Mouse (Mus musculus) liver, embryonic 15.5 days (tissue): ENCODE results near the gene Icmt. TPM values are rescaled to one million over a fixed set of nuclear protein-coding genes. Genes with fewer than 3 reads are reported as not detected.

Source experiments
- ATAC-seq: fragments of 200-750 bp; cut with Nextera tagmentation; 2 replicates; pipeline ENCODE4 v1.8.0; 2017; ENCODE audit warnings: moderate number of reproducible peaks, mild to moderate bottlenecking, moderate library complexity; ENCODE audit not compliant: insufficient read depth
- H3K27ac ChIP-seq: fragments of 300-500 bp; sonication (generic); replicated peaks from 2 replicates; pipeline ENCODE4 v1.5.1; 2015; ENCODE audit warnings: mild to moderate bottlenecking, inconsistent platforms
- H3K27me3 ChIP-seq: fragments of 300-500 bp; sonication (generic); 2 replicates; pipeline ENCODE4 v1.6.1; 2015; ENCODE audit warnings: mild to moderate bottlenecking, inconsistent platforms
- H3K36me3 ChIP-seq: fragments of 300-500 bp; sonication (generic); replicated peaks from 2 replicates; pipeline ENCODE4 v1.6.1; 2015; ENCODE audit warnings: moderate library complexity, mild to moderate bottlenecking, inconsistent platforms
- H3K4me1 ChIP-seq: fragments of 300-500 bp; sonication (generic); replicated peaks from 2 replicates; pipeline ENCODE4 v1.6.1; 2015; ENCODE audit warnings: inconsistent platforms
- H3K4me2 ChIP-seq: fragments of 300-500 bp; sonication (generic); 2 replicates; pipeline ENCODE4 v1.6.1; 2015; ENCODE audit warnings: moderate library complexity, mild to moderate bottlenecking, inconsistent platforms
- H3K4me3 ChIP-seq: fragments of 300-500 bp; sonication (generic); replicated peaks from 2 replicates; pipeline ENCODE4 v1.5.1; 2015; ENCODE audit warnings: mild to moderate bottlenecking, inconsistent platforms
- H3K9ac ChIP-seq: fragments of 300-500 bp; sonication (generic); 2 replicates; pipeline ENCODE4 v1.6.1; 2015; ENCODE audit warnings: moderate library complexity, mild to moderate bottlenecking, inconsistent platforms
- H3K9me3 ChIP-seq: fragments of 300-500 bp; sonication (generic); replicated peaks from 2 replicates; pipeline ENCODE4 v1.6.1; 2016; ENCODE audit warnings: inconsistent platforms
- WGBS: fragments of 180-500 bp; shearing (Covaris S2); methylation state at CpG from one replicate; pipeline ENCODE4 v1.1.7; 2015; ENCODE audit warnings: mixed read lengths; ENCODE audit not compliant: insufficient replicate concordance; 5-methylcytosine and 5-hydroxymethylcytosine counted together
- polyA plus RNA-seq: library from polyadenylated mRNA; unstranded; fragments of >200 nt; fragmentation: Nextera tagmentation; extraction: Ambion mirVana; gene quantifications from 2 replicates; pipeline ENCODE4 v1.2.1, GENCODE M21; 2015

The Icmt gene
- polyA plus RNA-seq: 7.6 TPM in 2 replicates

GRCm38 (mm10) chr4:152296874-152297861 is at the start of gene Icmt:
TSS of gene Icmt (plus strand) at chr4:152297227.
- H3K4me1 ChIP-seq: peaks cover 31% of the 10 kb centered on the region
- peak within 1 kb of the TSS; percentile 93 for H3K4me3 ChIP-seq
- peak within 1 kb of the TSS; percentile 90 for H3K9ac ChIP-seq
- peak within 1 kb of the TSS; percentile 95 for H3K4me2 ChIP-seq
- peaks cover 26% of the 10 kb centered on the region for H3K27me3 ChIP-seq
- WGBS: under 1% methylated on average over 119 of the region's 119 CpGs
- peak; percentile 96 for ATAC-seq
- no peaks in the 10 kb centered on the region for H3K9me3 ChIP-seq
- H3K36me3 ChIP-seq: peaks cover 25% of the 10 kb centered on the region
- H3K27ac ChIP-seq: peak within 1 kb of the TSS; percentile 89

- no peak for ATAC-seq
- 63% methylated on average over 6 of the region's 6 CpGs for WGBS
- no peaks in the 10 kb centered on the region for H3K27me3 ChIP-seq
These were observed 46.4 kb upstream of the Icmt start for GRCm38 (mm10) chr4:152250615-152251014.

GRCm38 (mm10) chr4:152253183-152253759 is 43.8 kb upstream of the Icmt start:
- H3K4me2 ChIP-seq: no peak overlapping the region
- no peak overlapping the region for H3K27ac ChIP-seq
- no peaks in the 10 kb centered on the region for H3K9me3 ChIP-seq
- 70% methylated on average over 9 of the region's 9 CpGs for WGBS
- H3K9ac ChIP-seq: no peak overlapping the region
- no peak overlapping the region for H3K4me3 ChIP-seq
- H3K4me1 ChIP-seq: peaks cover 15% of the 10 kb centered on the region
- ATAC-seq: no peak
- H3K27me3 ChIP-seq: no peaks in the 10 kb centered on the region
- H3K36me3 ChIP-seq: no peaks in the 10 kb centered on the region

More at GRCm38 (mm10) chr4:152250615-152251014, 46.4 kb upstream of the Icmt start:
- H3K4me1 ChIP-seq: no peaks in the 10 kb centered on the region
- H3K27ac ChIP-seq: no peak overlapping the region
- no peak overlapping the region for H3K4me2 ChIP-seq
- no peak overlapping the region for H3K4me3 ChIP-seq
- H3K9ac ChIP-seq: no peak overlapping the region
- H3K9me3 ChIP-seq: no peaks in the 10 kb centered on the region
- H3K36me3 ChIP-seq: no peaks in the 10 kb centered on the region

GRCm38 (mm10) chr4:152257070-152257469 is 40.0 kb upstream of the Icmt start:
- 22% methylated on average over 6 of the region's 6 CpGs for WGBS
- no peak overlapping the region for H3K4me3 ChIP-seq
- H3K9ac ChIP-seq: no peak overlapping the region
- H3K36me3 ChIP-seq: no peaks in the 10 kb centered on the region
- no peaks in the 10 kb centered on the region for H3K27me3 ChIP-seq
- no peak overlapping the region for H3K4me2 ChIP-seq
- H3K27ac ChIP-seq: peak overlapping the region; percentile 7; the same call in 1 of the 2 replicates
- peaks cover 21% of the 10 kb centered on the region for H3K4me1 ChIP-seq
- ATAC-seq: peak; percentile 76
- H3K9me3 ChIP-seq: no peaks in the 10 kb centered on the region

- Histone ChIP-seq H3K4me1 (peaks cover 49% of the 10 kb centered on the region), H3K9ac (no peak overlapping the region), H3K36me3 (no peaks in the 10 kb centered on the region), H3K4me2 (no peak overlapping the region), H3K9me3 (no peaks in the 10 kb centered on the region), H3K27ac (no peak overlapping the region), H3K27me3 (no peaks in the 10 kb centered on the region), H3K4me3 (no peak overlapping the region)
- 81% methylated on average over 8 of the region's 8 CpGs for WGBS
- no peak for ATAC-seq
These were observed 36.6 kb upstream of the Icmt start for GRCm38 (mm10) chr4:152260451-152260850.

GRCm38 (mm10) chr4:152262187-152262586 is 34.8 kb upstream of the Icmt start:
- ATAC-seq: no peak
- H3K4me1 ChIP-seq: peaks cover 41% of the 10 kb centered on the region
- no peak overlapping the region for H3K27ac ChIP-seq
- no peaks in the 10 kb centered on the region for H3K36me3 ChIP-seq
- H3K4me3 ChIP-seq: no peak overlapping the region
- no peak overlapping the region for H3K9ac ChIP-seq
- H3K4me2 ChIP-seq: no peak overlapping the region
- WGBS: 65% methylated on average over 9 of the region's 9 CpGs
- H3K9me3 ChIP-seq: no peaks in the 10 kb centered on the region
- H3K27me3 ChIP-seq: no peaks in the 10 kb centered on the region

- Histone ChIP-seq H3K27ac (peak overlapping the region; percentile 71), H3K4me3 (no peak overlapping the region), H3K27me3 (no peaks in the 10 kb centered on the region), H3K9me3 (no peaks in the 10 kb centered on the region), H3K9ac (no peak overlapping the region), H3K36me3 (no peaks in the 10 kb centered on the region), H3K4me2 (peak overlapping the region; percentile 49), H3K4me1 (peaks cover 34% of the 10 kb centered on the region)
- WGBS: 32% methylated on average over 9 of the region's 9 CpGs
- peak; percentile 48 for ATAC-seq
These were observed 33.9 kb upstream of the Icmt start for GRCm38 (mm10) chr4:152263089-152263488.

GRCm38 (mm10) chr4:152263512-152264176 is 33.4 kb upstream of the Icmt start:
- ATAC-seq: peak; percentile 68
- Histone ChIP-seq H3K36me3 (no peaks in the 10 kb centered on the region), H3K9ac (0 out of 2 replicates have a peak overlapping the region, but pooled peaks have one; percentile 15), H3K9me3 (no peaks in the 10 kb centered on the region), H3K4me1 (peaks cover 34% of the 10 kb centered on the region), H3K27ac (peak overlapping the region; percentile 71), H3K4me2 (peak overlapping the region; percentile 49), H3K27me3 (no peaks in the 10 kb centered on the region), H3K4me3 (no peak overlapping the region)
- 39% methylated on average over 10 of the region's 10 CpGs for WGBS

GRCm38 (mm10) chr4:152264177-152264530 is 32.9 kb upstream of the Icmt start:
- Histone ChIP-seq H3K4me2 (peak overlapping the region; percentile 49), H3K27ac (peak overlapping the region; percentile 70; the same call in 1 of the 2 replicates), H3K9me3 (no peaks in the 10 kb centered on the region), H3K36me3 (no peaks in the 10 kb centered on the region), H3K4me1 (peaks cover 34% of the 10 kb centered on the region), H3K4me3 (no peak overlapping the region), H3K9ac (0 out of 2 replicates have a peak overlapping the region, but pooled peaks have one; percentile 15), H3K27me3 (no peaks in the 10 kb centered on the region)
- whole genome bisulfite sequencing: 49% methylated on average over 4 of the region's 4 CpGs
- peak; percentile 10; the same call in 1 of the 2 replicates for ATAC-seq

- ATAC-seq: no peak
- no peak overlapping the region for H3K4me3 ChIP-seq
- no peak overlapping the region for H3K9ac ChIP-seq
- no peaks in the 10 kb centered on the region for H3K36me3 ChIP-seq
- H3K27me3 ChIP-seq: no peaks in the 10 kb centered on the region
- WGBS: 81% methylated on average over 9 of the region's 9 CpGs
- peaks cover 34% of the 10 kb centered on the region for H3K4me1 ChIP-seq
- 0 out of 2 replicates have a peak overlapping the region, but pooled peaks have one; percentile 49 for H3K4me2 ChIP-seq
- no peaks in the 10 kb centered on the region for H3K9me3 ChIP-seq
- 0 out of 2 replicates have a peak overlapping the region, but pooled peaks have one; percentile 70 for H3K27ac ChIP-seq
These were observed 32.0 kb upstream of the Icmt start for GRCm38 (mm10) chr4:152264867-152265568.
